Mouse (Mus musculus) lung, postnatal 14 days (tissue): ENCODE results near the gene Atp2b1.

Experiments
- DNase-seq: peaks from one replicate; pipeline ENCODE4 v3.0.0; 2021

Atp2b1 gene

GRCm38 (mm10) chr10:99038866-99039265 is 124.7 kb downstream of the Atp2b1 start:
- DNase-seq = no peak

- no peak for DNase-seq
Measured at GRCm38 (mm10) chr10:99040171-99040570, 126.0 kb downstream of the Atp2b1 start.

GRCm38 (mm10) chr10:99046756-99047550 is 132.7 kb downstream of the Atp2b1 start:
- no peak for DNase-seq

- no peak for DNase-seq
Measured at GRCm38 (mm10) chr10:99047551-99047940, 133.3 kb downstream of the Atp2b1 start.

GRCm38 (mm10) chr10:99050093-99050492 is 135.9 kb downstream of the Atp2b1 start:
- DNase-seq = no peak

GRCm38 (mm10) chr10:99053111-99053510 is 138.9 kb downstream of the Atp2b1 start:
- no peak for DNase-seq

GRCm38 (mm10) chr10:99060588-99060987 is 146.4 kb downstream of the Atp2b1 start:
- no peak for DNase-seq

- no peak for DNase-seq
Measured at GRCm38 (mm10) chr10:99061418-99061817, 147.2 kb downstream of the Atp2b1 start.

- DNase-seq = no peak
Measured at GRCm38 (mm10) chr10:99062546-99062945, 148.3 kb downstream of the Atp2b1 start.
